Mouse (Mus musculus) megakaryocyte, adult 5-6 weeks (primary cell): ENCODE measurements at regions not wholly inside any gene's neighbourhood (a gene's known extent, or its start where the extent isn't known, plus 50 kb on each side); places are given as distances from the start of the nearest gene placed in this dataset.

Experiments
- ATAC-seq: 2 replicates; pipeline ENCODE4 v1.8.0; 2016; ENCODE audit warnings: mild to moderate bottlenecking, inconsistent platforms; ENCODE audit not compliant: poor library complexity, severe bottlenecking

DNA sequence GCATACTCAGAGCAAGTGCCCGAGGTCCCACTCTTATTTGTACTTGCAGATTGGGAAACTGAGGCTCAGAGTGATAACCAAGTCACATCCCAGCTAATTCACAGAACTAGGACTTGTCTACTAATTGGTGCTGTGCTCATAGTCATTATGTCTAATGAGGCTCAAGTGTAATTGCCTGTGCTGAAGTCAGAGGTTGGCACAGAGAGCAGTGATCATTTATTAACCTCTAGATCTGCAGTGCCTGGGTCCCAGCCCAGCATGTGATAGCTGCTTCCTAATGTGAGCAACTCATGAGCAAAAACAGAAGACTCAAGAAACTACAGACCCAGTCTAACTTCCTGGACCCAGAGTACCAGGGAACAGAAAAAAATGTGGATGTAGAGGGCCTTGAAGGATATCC is 252.0 kb upstream of the Jun start:
- no peak for ATAC-seq

DNA sequence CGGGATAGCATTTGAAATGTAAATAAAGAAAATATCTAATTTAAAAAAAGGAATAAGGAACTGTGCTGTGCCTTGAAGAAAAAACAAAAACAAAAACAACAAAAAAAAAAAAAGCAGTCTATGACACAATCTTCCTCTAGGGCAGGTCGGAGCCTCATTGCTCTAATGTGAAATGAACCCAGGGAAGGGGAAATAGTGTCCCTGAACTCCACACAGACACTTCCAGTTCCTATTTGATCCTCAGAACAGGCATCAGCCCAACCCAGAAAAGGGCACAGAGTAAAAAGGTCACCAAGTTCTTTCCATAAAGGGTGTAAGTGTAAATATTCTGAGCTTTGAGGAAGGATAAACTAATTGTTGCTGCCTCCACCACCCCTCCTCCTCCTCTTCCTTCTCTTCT is 250.2 kb upstream of the Fggy start:
- 0 out of 2 replicates have a peak, but pooled peaks have one; percentile 12 for ATAC-seq

DNA sequence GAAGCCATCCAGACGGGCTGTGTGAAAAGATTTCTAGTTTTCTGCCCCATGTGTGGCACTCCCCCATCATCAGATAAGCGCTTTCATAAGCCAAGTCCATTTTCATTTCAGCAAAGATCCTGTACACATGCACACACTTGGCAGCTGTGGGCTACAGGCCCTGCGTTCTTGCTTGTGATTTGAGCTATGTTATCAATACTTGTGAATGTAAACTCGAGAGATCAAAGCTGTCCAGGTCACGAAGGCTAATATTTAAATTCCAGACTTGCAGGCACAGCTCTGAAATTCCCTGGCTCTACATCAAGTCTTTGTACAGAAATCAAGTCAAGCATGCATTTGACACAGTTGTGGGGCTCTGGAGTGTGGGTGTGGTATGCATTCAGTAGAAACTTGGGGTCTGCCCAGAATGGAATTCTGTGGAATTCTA is 248.8 kb upstream of the Fggy start:
- ATAC-seq, result no peak

DNA sequence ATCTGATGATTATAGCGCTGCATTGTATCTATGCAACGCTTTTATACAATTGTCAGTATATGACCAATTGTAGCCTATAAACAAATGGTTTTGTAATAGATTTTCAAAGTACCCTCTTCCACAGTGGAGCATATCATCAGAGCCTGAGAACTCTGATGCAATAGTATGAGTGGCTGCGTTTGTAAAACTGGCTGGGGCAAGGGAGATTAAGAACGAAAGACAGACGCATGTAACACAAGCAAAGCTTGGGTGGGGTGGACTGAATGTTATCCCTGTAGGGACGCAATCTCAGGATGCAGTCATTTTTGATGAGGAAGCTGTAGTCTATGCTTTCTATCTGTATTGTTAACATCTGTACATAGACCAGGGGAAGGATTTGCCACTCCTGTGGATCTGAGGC is 246.9 kb upstream of the Fggy start:
- no peak for ATAC-seq

- ATAC-seq, result no peak
Observed at GRCm38 (mm10) chr4:95317821-95318290, 239.5 kb upstream of the Fggy start.

- no peak for ATAC-seq
Observed at GRCm38 (mm10) chr4:95318561-95318960, 238.7 kb upstream of the Fggy start.

- no peak for ATAC-seq
Observed at GRCm38 (mm10) chr4:95319036-95319435, 238.3 kb upstream of the Fggy start.

DNA sequence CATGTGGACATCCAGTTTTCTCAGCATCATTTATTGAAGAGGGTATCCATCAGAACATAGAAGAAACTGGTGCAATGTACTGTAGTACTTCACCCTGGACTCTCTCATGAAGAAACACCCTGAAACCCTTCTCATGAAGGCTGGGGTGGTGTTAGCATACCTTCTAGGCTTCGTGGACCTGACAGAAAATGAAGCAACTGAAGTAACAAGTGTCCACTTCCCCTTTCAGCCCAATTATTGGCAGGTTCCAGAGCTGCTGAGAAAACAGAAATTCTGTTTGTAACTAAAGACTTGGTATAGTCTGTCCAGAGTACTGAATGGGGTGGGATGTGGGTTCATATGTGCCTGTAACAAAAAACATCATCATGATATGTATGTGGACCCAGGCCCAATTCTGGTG is 231.4 kb upstream of the Fggy start:
- ATAC-seq, result peak; percentile 82

GRCm38 (mm10) chr4:95339822-95340221 is 217.5 kb upstream of the Fggy start:
- peak; percentile 63 for ATAC-seq

GRCm38 (mm10) chr4:95340926-95341325 is 216.4 kb upstream of the Fggy start:
- ATAC-seq, result peak; percentile 71

GRCm38 (mm10) chr4:95346722-95347197 is 210.5 kb upstream of the Fggy start:
- no peak for ATAC-seq

- ATAC-seq, result no peak
Observed at GRCm38 (mm10) chr4:95347436-95347835, 209.9 kb upstream of the Fggy start.

GRCm38 (mm10) chr4:95348405-95349123 is 208.7 kb upstream of the Fggy start:
- ATAC-seq, result peak; percentile 76

GRCm38 (mm10) chr4:95353894-95354319 is 203.4 kb upstream of the Fggy start:
- ATAC-seq, result peak; percentile 58

DNA sequence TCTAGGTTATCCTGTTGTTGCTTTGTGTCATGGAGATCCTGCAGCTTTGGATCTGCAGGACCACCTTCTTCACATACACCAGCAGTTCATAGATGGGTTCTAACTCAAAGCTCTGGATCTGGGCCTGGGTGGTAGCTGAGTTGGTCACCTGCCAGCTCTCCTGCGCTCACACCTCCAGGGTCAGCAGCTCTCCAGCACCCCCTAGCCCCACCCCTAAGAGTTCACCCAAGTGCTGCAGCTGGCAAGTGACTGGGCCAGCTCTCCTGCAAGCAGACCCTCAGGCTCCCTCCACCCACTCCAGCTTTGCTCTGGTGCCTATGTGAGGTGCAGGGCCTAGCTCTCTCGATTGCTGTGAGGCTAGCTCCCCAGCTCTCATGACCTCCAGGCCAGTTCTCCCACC is 198.6 kb upstream of the Fggy start:
- no peak for ATAC-seq

DNA sequence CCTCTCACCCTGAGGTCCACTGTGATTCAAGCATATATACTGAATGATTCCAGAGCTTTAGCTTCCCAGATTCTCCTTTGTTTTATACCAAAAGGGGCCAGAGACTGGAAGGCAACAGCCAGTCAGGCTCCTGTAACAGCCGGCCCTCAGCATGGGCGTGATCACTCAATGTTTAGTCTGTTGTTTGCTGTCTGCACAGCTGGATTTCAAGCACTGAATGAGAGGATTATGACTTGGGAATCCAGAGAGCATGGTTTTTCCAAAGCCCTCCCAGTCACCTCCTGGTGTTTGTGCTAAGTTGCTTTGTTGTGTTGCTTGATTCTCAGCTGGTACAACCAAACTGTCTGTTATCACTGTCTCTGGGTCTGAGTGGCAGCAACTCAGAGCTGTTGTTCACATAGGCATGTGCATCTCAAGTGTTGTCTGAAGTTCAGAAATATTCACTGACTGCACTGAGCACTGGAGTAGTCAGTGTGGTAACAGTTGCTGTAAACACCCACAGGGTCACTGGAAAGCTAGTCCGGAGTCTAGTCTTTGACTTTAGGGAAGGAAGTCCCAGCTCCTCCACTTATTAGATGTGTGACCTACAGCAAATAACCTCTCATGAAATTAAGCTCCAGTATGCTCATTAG is 196.9 kb upstream of the Fggy start:
- no peak for ATAC-seq

DNA sequence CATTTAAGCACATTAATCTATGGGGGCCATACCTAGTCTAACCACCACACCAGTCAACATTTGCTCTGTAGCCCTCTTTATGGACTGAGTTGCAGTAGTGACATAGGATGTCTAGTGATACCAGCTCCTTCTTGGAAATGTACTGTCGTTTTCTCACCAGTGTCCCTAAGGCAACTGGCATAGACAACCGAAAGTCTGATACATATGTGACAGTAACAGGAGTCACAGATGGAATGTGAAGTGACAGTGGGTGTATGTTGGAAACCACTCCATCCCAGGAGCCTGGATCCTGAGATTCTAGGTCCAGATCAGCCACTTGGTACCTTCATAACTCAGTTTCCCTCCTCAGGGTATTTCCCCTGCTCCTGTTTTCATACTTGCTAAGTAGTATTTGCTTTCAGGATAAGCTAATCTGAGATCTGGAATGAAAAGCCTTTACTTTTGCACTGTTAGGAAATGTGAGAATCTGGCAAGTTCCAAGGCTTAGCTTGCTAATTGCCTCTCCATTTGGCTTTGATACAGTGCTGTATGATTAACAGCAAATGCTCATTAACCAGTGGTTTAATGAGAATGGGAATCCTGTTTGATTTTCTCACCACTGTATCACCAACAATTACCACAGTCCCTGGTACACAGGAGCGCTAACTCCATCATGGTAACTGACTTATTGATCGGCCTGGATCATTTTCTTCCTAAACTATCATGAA is 192.8 kb upstream of the Fggy start:
- no peak for ATAC-seq

DNA sequence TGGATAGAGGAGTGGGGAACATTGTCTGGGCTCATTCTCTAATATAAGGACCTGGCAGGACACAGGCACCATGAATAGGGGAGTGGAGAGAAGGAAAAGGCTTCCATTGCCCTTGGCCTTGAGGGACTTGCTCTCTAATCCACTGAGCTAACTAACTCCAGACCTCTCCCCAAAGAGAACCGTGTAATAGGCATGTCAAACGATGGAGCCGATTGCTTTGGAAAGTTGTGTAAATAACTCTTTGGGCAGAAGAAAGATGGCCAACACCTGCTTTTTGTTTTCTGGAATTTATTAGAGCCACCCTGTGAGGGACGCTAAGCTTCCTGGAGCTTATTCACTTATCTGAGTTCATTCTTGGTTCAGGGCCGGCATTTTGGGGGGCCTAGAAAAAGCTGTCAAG is 180.9 kb upstream of the Fggy start:
- ATAC-seq, result no peak

- no peak for ATAC-seq
Observed at GRCm38 (mm10) chr4:95377222-95378134, 179.8 kb upstream of the Fggy start.

DNA sequence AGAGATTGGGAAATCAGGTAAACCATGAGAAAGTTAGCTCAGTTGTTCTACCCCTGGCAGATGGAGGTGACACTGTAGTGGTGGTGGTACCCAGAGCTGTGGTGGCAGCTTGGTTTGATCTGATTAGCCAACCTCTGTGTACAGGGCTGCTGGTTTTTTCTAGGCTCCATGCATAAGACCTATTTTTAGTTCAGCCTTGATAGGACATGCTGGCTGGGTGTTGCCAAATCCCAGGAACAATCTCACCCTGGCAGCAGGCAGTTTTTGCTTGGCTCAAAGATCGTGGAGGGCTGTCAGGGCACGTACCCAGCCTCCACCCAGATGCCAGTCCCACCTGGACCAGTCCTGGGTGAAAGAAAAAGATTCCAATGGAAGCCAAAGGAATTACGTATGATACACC is 178.7 kb upstream of the Fggy start:
- ATAC-seq, result no peak
